Mouse (Mus musculus): Measurements from ENCODE around the gene Use1. TPM values are rescaled to one million over a fixed set of nuclear protein-coding genes. Genes with fewer than 3 reads are reported as not detected.
A peak's percentile ranks its signal among the peaks of the same experiment; 100 is the strongest.
"Not testable (repeated sequence)": the region's sequence is repeated elsewhere in the genome, so short reads cannot be mapped to it uniquely, and the experiment has no call there.

Gene Use1
- polyA plus RNA-seq (2012; rRNA removed) (158 and 189 TPM in 2 replicates), polyA plus RNA-seq (2014; fragmentation: Nextera tagmentation; extraction: Ambion mirVana) (114 and 128 TPM in 2 replicates)

GRCm38 (mm10) chr8:71366771-71367528 lies at the start of gene Use1:
Gene Use1, plus strand, starts transcription at chr8:71366848.
- H3K36me3 ChIP-seq (ENCODE audit: control insufficient read depth, insufficient read depth, low read length), result peaks cover 15% of the 10 kb centered on the region
- peak within 1 kb of the TSS; percentile 65 for H3K9ac ChIP-seq (ENCODE audit: low read depth, low read length, severe bottlenecking)
- H3K4me1 ChIP-seq (ENCODE audit: control insufficient read depth, insufficient read depth, low read length), result peaks cover 10% of the 10 kb centered on the region
- peak within 1 kb of the TSS; percentile 90 for H3K27ac ChIP-seq (replicated peaks; ENCODE audit: low read depth, low read length)
- TF ChIP-seq POLR2A (IDR thresholded peaks at IDR 0.05; ENCODE audit: borderline replicate concordance, extremely low read depth, insufficient read depth, insufficient read length), result no peak
- H3K27me3 ChIP-seq (ENCODE audit: control insufficient read depth, insufficient read depth, low read length), result no peaks in the 10 kb centered on the region
- peak within 1 kb of the TSS; percentile 66 for H3K4me3 ChIP-seq (replicated peaks; ENCODE audit: low read length)
- peak within 1 kb of the TSS; percentile 66 for H3K4me2 ChIP-seq (replicated peaks; ENCODE audit: low read depth, low read length, severe bottlenecking)
- ATAC-seq (ENCODE audit: low FRiP score, low read depth), result peak; percentile 85
- under 1% methylated on average over 51 of the region's 56 CpGs for WGBS
- no peaks in the 10 kb centered on the region for H3K9me3 ChIP-seq (ENCODE audit: control insufficient read depth, low read length)
- peak; percentile 96 for DNase-seq (ENCODE audit: low spot score)

DNA sequence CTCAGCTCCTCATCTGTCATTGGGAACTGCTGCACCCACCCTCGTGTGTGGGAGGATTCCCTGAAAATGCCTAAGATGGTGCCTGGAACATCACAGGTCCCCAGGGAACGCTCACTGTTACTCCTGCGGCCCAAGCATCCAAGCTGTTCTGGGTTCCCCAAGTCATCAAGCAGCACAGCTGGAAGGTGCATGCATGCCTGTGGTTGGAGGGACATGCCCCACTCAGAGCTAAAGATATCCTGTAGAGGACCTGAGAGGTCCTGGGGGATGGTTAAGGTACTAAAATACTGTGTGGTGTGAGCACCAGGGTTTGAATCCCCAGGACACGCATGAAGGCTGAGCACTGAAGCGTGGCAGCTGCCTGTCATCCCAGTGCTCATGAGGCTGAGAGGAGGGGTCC lies 48.0 kb upstream of the Use1 start:
- H3K4me1 ChIP-seq (ENCODE audit: control insufficient read depth, insufficient read depth, low read length); H3K9me3 ChIP-seq (ENCODE audit: control insufficient read depth, low read length); DNase-seq (ENCODE audit: low spot score); H3K4me2 ChIP-seq (replicated peaks; ENCODE audit: low read depth, low read length, severe bottlenecking); H3K9ac ChIP-seq (ENCODE audit: low read depth, low read length, severe bottlenecking); ATAC-seq (ENCODE audit: low FRiP score, low read depth); H3K4me3 ChIP-seq (replicated peaks; ENCODE audit: low read length); H3K27me3 ChIP-seq (ENCODE audit: control insufficient read depth, insufficient read depth, low read length); H3K27ac ChIP-seq (replicated peaks; ENCODE audit: low read depth, low read length): not testable (repeated sequence)
- WGBS, result 95% methylated on average over 5 of the region's 5 CpGs
- H3K36me3 ChIP-seq (ENCODE audit: control insufficient read depth, insufficient read depth, low read length), result peaks cover 41% of the 10 kb centered on the region

GRCm38 (mm10) chr8:71319760-71320159 lies 46.9 kb upstream of the Use1 start:
- not testable (repeated sequence) for H3K4me1 ChIP-seq (ENCODE audit: control insufficient read depth, insufficient read depth, low read length); H3K27me3 ChIP-seq (ENCODE audit: control insufficient read depth, insufficient read depth, low read length); H3K4me2 ChIP-seq (replicated peaks; ENCODE audit: low read depth, low read length, severe bottlenecking); DNase-seq (ENCODE audit: low spot score); H3K9me3 ChIP-seq (ENCODE audit: control insufficient read depth, low read length); ATAC-seq (ENCODE audit: low FRiP score, low read depth); H3K27ac ChIP-seq (replicated peaks; ENCODE audit: low read depth, low read length); H3K4me3 ChIP-seq (replicated peaks; ENCODE audit: low read length); H3K9ac ChIP-seq (ENCODE audit: low read depth, low read length, severe bottlenecking)
- peaks cover 53% of the 10 kb centered on the region for H3K36me3 ChIP-seq (ENCODE audit: control insufficient read depth, insufficient read depth, low read length)
- 96% methylated on average over 2 of the region's 2 CpGs for WGBS

DNA sequence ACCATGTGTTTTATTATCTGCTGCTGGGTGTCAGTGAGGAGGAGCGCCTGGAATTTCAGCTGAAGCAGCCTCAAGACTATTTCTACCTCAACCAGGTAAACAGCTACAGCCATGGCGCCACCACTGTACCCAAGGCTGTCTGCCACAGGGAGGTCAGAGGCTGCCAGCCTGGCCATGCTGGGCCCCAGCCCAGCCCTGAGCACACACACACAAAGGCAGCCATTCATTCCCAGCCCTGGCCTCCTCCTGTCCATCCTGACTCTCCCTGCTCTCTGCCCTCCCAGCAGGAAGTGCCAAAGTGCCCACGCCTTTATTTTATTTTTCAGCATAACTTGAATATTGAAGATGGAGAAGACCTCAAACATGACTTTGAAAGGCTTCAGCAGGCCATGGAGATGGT lies 43.7 kb upstream of the Use1 start:
- Histone ChIP-seq H3K4me3 (replicated peaks; ENCODE audit: low read length) (no peak overlapping the region), H3K4me2 (replicated peaks; ENCODE audit: low read depth, low read length, severe bottlenecking) (no peak overlapping the region), H3K9me3 (ENCODE audit: control insufficient read depth, low read length) (no peaks in the 10 kb centered on the region), H3K27me3 (ENCODE audit: control insufficient read depth, insufficient read depth, low read length) (no peaks in the 10 kb centered on the region), H3K9ac (ENCODE audit: low read depth, low read length, severe bottlenecking) (no peak overlapping the region), H3K4me1 (ENCODE audit: control insufficient read depth, insufficient read depth, low read length) (no peaks in the 10 kb centered on the region), H3K27ac (replicated peaks; ENCODE audit: low read depth, low read length) (no peak overlapping the region), H3K36me3 (ENCODE audit: control insufficient read depth, insufficient read depth, low read length) (peaks cover 63% of the 10 kb centered on the region)
- DNase-seq (ENCODE audit: low spot score), result no peak
- no peak for ATAC-seq (ENCODE audit: low FRiP score, low read depth)
- WGBS, result 86% methylated on average over 3 of the region's 3 CpGs
- no peak for TF ChIP-seq POLR2A (IDR thresholded peaks at IDR 0.05; ENCODE audit: borderline replicate concordance, extremely low read depth, insufficient read depth, insufficient read length)

DNA sequence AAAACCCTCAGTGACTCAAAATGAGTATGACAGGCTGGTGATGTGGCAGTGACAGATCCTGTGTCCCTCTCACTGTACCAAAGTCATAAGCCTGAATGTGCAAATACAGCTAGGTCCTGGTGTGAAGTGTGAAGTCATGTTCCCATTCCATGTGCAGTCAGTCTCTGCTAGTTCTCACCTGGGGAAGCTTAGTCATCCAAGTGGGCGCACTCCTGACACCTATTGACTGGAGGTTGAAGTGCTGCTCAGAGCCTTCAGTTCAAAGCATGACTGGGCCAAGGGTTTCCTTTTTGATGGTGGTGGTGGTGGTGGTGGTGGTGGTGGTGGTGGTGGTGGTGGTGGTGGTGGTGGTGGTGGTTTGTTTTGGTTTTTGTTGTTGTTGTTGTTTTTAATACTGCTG lies 41.8 kb upstream of the Use1 start:
- Histone ChIP-seq H3K36me3 (ENCODE audit: control insufficient read depth, insufficient read depth, low read length) (peaks cover 81% of the 10 kb centered on the region), H3K9ac (ENCODE audit: low read depth, low read length, severe bottlenecking) (no peak overlapping the region), H3K27ac (replicated peaks; ENCODE audit: low read depth, low read length) (no peak overlapping the region), H3K9me3 (ENCODE audit: control insufficient read depth, low read length) (no peaks in the 10 kb centered on the region), H3K4me2 (replicated peaks; ENCODE audit: low read depth, low read length, severe bottlenecking) (no peak overlapping the region), H3K4me3 (replicated peaks; ENCODE audit: low read length) (no peak overlapping the region), H3K4me1 (ENCODE audit: control insufficient read depth, insufficient read depth, low read length) (no peaks in the 10 kb centered on the region), H3K27me3 (ENCODE audit: control insufficient read depth, insufficient read depth, low read length) (no peaks in the 10 kb centered on the region)
- no peak for ATAC-seq (ENCODE audit: low FRiP score, low read depth)
- no peak for TF ChIP-seq POLR2A (IDR thresholded peaks at IDR 0.05; ENCODE audit: borderline replicate concordance, extremely low read depth, insufficient read depth, insufficient read length)
- DNase-seq (ENCODE audit: low spot score), result no peak
- WGBS, result 89% methylated on average over 1 of the region's 1 CpGs

- H3K36me3 ChIP-seq (ENCODE audit: control insufficient read depth, insufficient read depth, low read length), result peaks cover 71% of the 10 kb centered on the region
- H3K4me2 ChIP-seq (replicated peaks; ENCODE audit: low read depth, low read length, severe bottlenecking); H3K4me3 ChIP-seq (replicated peaks; ENCODE audit: low read length); H3K9me3 ChIP-seq (ENCODE audit: control insufficient read depth, low read length); H3K4me1 ChIP-seq (ENCODE audit: control insufficient read depth, insufficient read depth, low read length); H3K9ac ChIP-seq (ENCODE audit: low read depth, low read length, severe bottlenecking); H3K27me3 ChIP-seq (ENCODE audit: control insufficient read depth, insufficient read depth, low read length); H3K27ac ChIP-seq (replicated peaks; ENCODE audit: low read depth, low read length); ATAC-seq (ENCODE audit: low FRiP score, low read depth); DNase-seq (ENCODE audit: low spot score): not testable (repeated sequence)
- WGBS, result 88% methylated on average over 6 of the region's 6 CpGs
These were observed 28.8 kb upstream of the Use1 start for GRCm38 (mm10) chr8:71337834-71338233.

Data from limb, embryonic 14.5 days (tissue).